Mouse (Mus musculus) embryonic fibroblast, embryonic 13.5 days (primary cell): Measurements from ENCODE around the gene Lrrc42.

Experiments used
- CTCF ChIP-seq: IDR thresholded peaks from 2 replicates; pipeline ENCODE4 v1.5.1; 2011; ENCODE audit warnings: mild to moderate bottlenecking, control low read depth, low read length, moderate library complexity, borderline replicate concordance; ENCODE audit not compliant: insufficient read depth
- POLR2A ChIP-seq: IDR thresholded peaks from 2 replicates; pipeline ENCODE4 v1.6.1; 2011; ENCODE audit warnings: low read depth, mild to moderate bottlenecking, control low read depth, low read length, moderate library complexity

DNA sequence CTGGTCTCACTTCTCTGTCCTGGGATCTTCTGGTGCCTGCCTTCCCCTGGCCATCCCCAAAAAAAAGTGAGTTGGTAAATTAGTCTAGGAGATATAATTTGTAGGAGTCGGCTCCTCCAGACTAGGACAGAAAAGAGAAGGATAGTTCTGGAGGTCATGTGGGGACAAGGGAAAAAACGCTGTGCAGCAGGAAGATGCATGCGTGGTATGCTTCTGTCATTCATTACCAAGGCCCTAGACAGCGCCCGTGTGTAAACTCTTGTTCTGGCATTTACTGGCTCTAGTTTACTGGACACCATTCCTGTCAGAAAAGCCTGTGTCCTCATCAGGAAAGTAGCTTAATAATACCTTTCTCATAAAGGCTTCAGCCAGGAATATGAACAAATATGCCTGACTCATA is 21.2 kb upstream of the Lrrc42 start:
- TF ChIP-seq POLR2A, result no peak
- TF ChIP-seq CTCF, result no peak
